Mouse (Mus musculus): Measurements from ENCODE around the gene Brox. TPM values are rescaled to one million over a fixed set of nuclear protein-coding genes. Genes with fewer than 3 reads are reported as not detected.

Brox gene
- total and polyA plus RNA-seq, 2 experiments from 2014 or later = 82.3 to 93.8 TPM

DNA sequence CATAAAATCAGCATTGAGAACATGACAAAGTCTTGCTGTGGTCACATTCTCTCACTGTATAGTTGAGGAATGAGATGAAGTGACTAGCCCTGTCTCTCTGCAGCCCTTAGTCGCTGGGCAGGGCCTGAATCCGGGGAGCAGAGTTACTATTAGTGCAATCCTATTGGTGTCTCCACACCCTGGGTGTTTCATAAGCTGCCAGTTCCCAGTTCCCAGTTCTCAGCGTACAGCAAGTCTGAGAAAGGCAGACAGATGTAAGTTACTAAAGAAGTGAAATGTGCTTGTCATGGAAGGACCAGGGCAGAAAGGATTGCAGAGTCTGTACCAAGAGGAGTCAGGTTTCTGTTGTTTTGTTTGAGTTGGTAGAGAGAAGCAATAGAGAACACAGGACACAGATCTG is 10.5 kb upstream of the Brox start:
- ATAC-seq = no peak
- no peak overlapping the region for H3K9ac ChIP-seq (replicated peaks; ENCODE audit: low read length)

DNA sequence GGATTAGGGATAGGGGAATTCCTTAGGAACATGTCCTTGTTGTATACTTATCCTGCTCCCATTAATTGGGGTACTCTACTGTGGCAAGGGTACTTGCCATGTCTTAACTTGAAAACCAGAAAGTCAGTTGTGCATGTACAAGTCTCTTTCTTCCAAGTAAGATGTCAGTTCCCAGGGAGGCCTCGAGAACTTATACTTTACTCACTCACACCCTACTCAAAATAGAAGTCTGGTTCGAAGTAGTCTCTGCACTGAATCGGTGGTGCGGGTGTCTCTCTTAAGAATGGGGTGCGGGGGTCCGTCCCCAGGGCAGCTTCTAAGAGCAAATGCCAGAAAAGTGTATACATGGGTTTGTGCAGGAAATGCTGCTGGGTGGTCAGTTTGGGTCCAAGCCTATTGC is 2.1 kb upstream of the Brox start:
- Histone ChIP-seq H3K9ac (replicated peaks; ENCODE audit: low read length) (no peak overlapping the region), H3K27me3 (ENCODE audit: insufficient read depth, low read length) (no peaks in the 10 kb centered on the region), H3K36me3 (ENCODE audit: insufficient read depth, low read length) (no peaks in the 10 kb centered on the region), H3K4me1 (ENCODE audit: insufficient read depth, low read length) (no peaks in the 10 kb centered on the region), H3K4me2 (ENCODE audit: low read depth, low read length) (no peak overlapping the region), H3K4me3 (ENCODE audit: low read length) (no peak overlapping the region), H3K9me3 (ENCODE audit: low read length) (no peaks in the 10 kb centered on the region), H3K27ac (no peak overlapping the region)
- ATAC-seq (no peak), DNase-seq (ENCODE audit: low spot score) (peak; percentile 94)
- TF ChIP-seq CTCF (IDR thresholded peaks at IDR 0.05; ENCODE audit: low read depth) = no peak
- 84% methylated on average over 6 of the region's 6 CpGs for WGBS

More for the DNA sequence above, 10.5 kb upstream of the Brox start:
- DNase-seq (ENCODE audit: low spot score) = no peak
- no peaks in the 10 kb centered on the region for H3K27me3 ChIP-seq (ENCODE audit: insufficient read depth, low read length)
- no peaks in the 10 kb centered on the region for H3K4me1 ChIP-seq (ENCODE audit: insufficient read depth, low read length)
- H3K27ac ChIP-seq = no peak overlapping the region
- TF ChIP-seq CTCF (IDR thresholded peaks at IDR 0.05; ENCODE audit: low read depth) = no peak
- no peak overlapping the region for H3K4me3 ChIP-seq (ENCODE audit: low read length)
- H3K4me2 ChIP-seq (ENCODE audit: low read depth, low read length) = no peak overlapping the region
- no peaks in the 10 kb centered on the region for H3K9me3 ChIP-seq (ENCODE audit: low read length)
- H3K36me3 ChIP-seq (ENCODE audit: insufficient read depth, low read length) = peaks cover 4% of the 10 kb centered on the region; the same call in 1 of the 2 replicates
- 80% methylated on average over 3 of the region's 3 CpGs for WGBS

DNA sequence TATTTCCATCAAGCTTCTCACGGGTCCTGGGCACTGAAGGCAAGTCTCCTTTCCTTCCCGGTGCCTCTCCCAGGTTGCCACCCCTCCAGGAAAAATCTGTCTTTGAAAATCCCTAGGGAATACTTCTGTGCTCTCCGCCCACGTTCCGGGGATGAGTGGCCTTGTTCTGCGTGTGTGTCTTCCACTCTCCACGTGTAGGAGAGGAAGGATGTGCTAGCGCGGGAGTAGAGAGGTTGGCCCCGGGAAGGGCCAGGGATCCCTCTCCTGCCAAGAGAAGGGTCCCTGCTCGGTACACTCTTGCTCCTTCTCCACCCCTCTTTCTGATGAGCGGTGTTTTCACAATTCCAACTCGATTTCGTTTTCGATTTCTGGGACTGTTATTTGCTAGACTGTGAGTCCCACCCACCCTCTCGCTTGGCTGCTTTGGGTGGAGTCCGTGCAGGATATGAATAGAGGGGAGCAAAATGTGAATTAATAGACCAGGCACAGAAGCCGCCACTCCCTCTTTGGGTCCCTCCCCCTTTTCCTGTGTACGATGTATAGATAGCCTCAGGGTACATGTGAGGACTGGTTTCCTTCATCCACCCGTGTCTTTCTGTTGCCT is 919 bp upstream of the Brox start:
- TF ChIP-seq CTCF (IDR thresholded peaks at IDR 0.05; ENCODE audit: low read depth) = no peak
- H3K27ac ChIP-seq = peak overlapping the region; percentile 13; the same call in 1 of the 2 replicates

DNA sequence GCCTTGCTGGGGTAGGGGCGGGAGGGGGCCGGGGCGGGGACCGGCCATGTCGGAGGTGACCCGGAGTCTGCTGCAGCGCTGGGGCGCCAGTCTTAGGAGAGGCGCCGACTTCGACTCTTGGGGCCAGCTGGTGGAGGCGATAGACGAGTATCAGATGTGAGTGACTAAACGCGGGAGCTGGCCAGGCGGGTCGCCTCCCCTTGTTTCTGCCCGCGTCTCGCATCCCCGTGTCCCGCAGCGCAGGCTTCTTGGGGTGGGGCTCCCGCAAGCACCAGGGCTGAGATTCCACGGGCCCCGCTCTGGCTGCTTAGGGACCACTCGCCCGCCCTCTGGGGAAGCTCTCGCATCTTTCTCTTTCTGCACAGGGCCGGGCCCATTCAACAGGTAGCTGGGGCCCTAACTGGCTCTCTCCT is 410 bp upstream of the Brox start:
- H3K27ac ChIP-seq = peak overlapping the region; percentile 13; the same call in 1 of the 2 replicates
- no peaks in the 10 kb centered on the region for H3K27me3 ChIP-seq (ENCODE audit: insufficient read depth, low read length)
- H3K4me3 ChIP-seq (ENCODE audit: low read length) = peak overlapping the region; percentile 46
- H3K4me2 ChIP-seq (ENCODE audit: low read depth, low read length) = peak overlapping the region; percentile 55
- no peak for TF ChIP-seq CTCF (IDR thresholded peaks at IDR 0.05; ENCODE audit: low read depth)
- H3K36me3 ChIP-seq (ENCODE audit: insufficient read depth, low read length) = 0 out of 2 replicates have a peak, but pooled peaks cover 7% of the 10 kb centered on the region
- ATAC-seq = no peak; the same call in 1 of the 2 replicates
- peak overlapping the region; percentile 39 for H3K9ac ChIP-seq (replicated peaks; ENCODE audit: low read length)
- no peaks in the 10 kb centered on the region for H3K9me3 ChIP-seq (ENCODE audit: low read length)
- under 1% methylated on average over 28 of the region's 30 CpGs for WGBS
- H3K4me1 ChIP-seq (ENCODE audit: insufficient read depth, low read length) = no peaks in the 10 kb centered on the region
- DNase-seq (ENCODE audit: low spot score) = peak; percentile 46

More for the DNA sequence above, 919 bp upstream of the Brox start:
- Histone ChIP-seq H3K4me2 (ENCODE audit: low read depth, low read length) (peak overlapping the region; percentile 55), H3K4me1 (ENCODE audit: insufficient read depth, low read length) (no peaks in the 10 kb centered on the region), H3K9me3 (ENCODE audit: low read length) (no peaks in the 10 kb centered on the region), H3K27me3 (ENCODE audit: insufficient read depth, low read length) (no peaks in the 10 kb centered on the region), H3K36me3 (ENCODE audit: insufficient read depth, low read length) (0 out of 2 replicates have a peak, but pooled peaks cover 3% of the 10 kb centered on the region), H3K4me3 (ENCODE audit: low read length) (peak overlapping the region; percentile 46), H3K9ac (replicated peaks; ENCODE audit: low read length) (peak overlapping the region; percentile 39)
- DNase-seq (ENCODE audit: low spot score) = peak; percentile 59
- 0% methylated on average over 20 of the region's 20 CpGs for WGBS
- ATAC-seq = no peak

DNA sequence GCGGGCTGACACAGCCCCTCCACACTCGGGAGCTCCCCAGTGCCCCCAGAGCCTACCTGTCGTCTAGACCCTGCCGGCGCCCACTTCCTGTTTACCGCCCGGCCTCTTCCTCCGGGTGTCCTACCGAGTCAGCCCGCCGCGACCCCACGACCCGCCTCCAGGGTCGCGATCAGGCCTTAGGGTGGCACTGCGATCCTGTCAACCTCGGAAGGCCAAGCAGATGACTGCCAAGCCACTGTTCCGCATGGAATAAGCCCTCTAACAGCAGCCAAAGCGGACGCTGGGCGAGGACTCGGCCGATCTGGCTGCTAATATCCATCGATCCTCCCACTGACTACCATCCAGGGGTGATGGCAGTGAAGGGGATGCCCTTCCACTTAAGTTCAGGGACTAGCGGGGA is 604 bp downstream of the Brox start, which contains the start of gene Aida:
Aida (plus strand) TSS at position 126 of the 400 bp plus-strand sequence.
- under 1% methylated on average over 26 of the region's 26 CpGs for WGBS
- Histone ChIP-seq H3K4me1 (ENCODE audit: insufficient read depth, low read length) (no peaks in the 10 kb centered on the region), H3K27ac (peak within 1 kb of the TSS; percentile 66), H3K9ac (replicated peaks; ENCODE audit: low read length) (peak within 1 kb of the TSS; percentile 49), H3K27me3 (ENCODE audit: insufficient read depth, low read length) (no peaks in the 10 kb centered on the region), H3K36me3 (ENCODE audit: insufficient read depth, low read length) (peaks cover 12% of the 10 kb centered on the region; the same call in 1 of the 2 replicates), H3K9me3 (ENCODE audit: low read length) (no peaks in the 10 kb centered on the region), H3K4me3 (ENCODE audit: low read length) (peak within 1 kb of the TSS; percentile 46), H3K4me2 (ENCODE audit: low read depth, low read length) (peak within 1 kb of the TSS; percentile 55)
- DNase-seq (ENCODE audit: low spot score) (peak; percentile 53), ATAC-seq (peak; percentile 30)
- TF ChIP-seq CTCF (IDR thresholded peaks at IDR 0.05; ENCODE audit: low read depth) = peak; percentile 36; the same call in 1 of the 2 replicates

DNA sequence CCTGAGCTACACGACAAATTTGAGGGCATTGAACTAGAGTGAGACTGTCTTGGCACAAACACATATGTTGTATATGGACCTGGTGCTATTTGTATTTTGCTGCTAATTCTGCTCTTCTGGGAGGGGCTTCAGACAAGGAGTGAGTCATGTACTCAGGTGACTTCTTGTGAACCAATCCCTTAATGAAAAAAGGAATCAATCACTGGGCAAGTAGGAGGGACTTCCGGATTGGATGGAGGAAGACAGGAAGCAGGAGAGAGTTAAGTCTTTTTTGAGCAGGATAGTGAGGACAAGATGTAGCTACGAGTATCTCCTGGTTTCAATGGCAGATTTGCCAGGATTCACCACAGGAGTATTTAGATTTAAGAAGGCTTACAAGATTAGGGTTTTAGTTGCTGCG is 7.5 kb downstream of the Brox start:
- no peaks in the 10 kb centered on the region for H3K27me3 ChIP-seq (ENCODE audit: insufficient read depth, low read length)
- H3K27ac ChIP-seq = no peak overlapping the region
- TF ChIP-seq CTCF (IDR thresholded peaks at IDR 0.05; ENCODE audit: low read depth) = no peak
- WGBS = 97% methylated on average over 4 of the region's 4 CpGs
- DNase-seq (ENCODE audit: low spot score) = no peak
- no peak overlapping the region for H3K4me3 ChIP-seq (ENCODE audit: low read length)
- H3K36me3 ChIP-seq (ENCODE audit: insufficient read depth, low read length) = peaks cover 69% of the 10 kb centered on the region
- ATAC-seq = no peak
- H3K9ac ChIP-seq (replicated peaks; ENCODE audit: low read length) = no peak overlapping the region
- H3K9me3 ChIP-seq (ENCODE audit: low read length) = no peaks in the 10 kb centered on the region
- no peak overlapping the region for H3K4me2 ChIP-seq (ENCODE audit: low read depth, low read length)
- H3K4me1 ChIP-seq (ENCODE audit: insufficient read depth, low read length) = no peaks in the 10 kb centered on the region

DNA sequence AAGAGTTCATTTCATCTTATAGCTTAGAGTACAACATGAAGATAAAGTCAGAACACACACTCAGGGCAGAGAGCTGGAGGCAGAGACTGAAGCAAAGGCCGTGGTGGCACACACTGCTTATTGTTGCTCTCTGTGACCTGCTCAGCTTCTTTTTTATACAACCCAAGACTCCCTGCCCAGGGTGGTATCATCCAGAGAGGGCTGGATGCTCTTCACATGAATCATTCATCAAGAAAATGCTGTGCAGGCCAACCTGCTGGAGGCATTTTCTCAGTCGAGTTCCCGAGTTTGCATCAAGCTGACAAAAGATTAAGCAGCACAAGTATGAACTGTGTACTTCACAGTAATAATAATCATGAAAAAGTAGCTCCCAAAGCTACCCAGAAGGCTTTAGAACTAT is 8.7 kb downstream of the Brox start:
- H3K4me2 ChIP-seq (ENCODE audit: low read depth, low read length) = no peak overlapping the region
- ATAC-seq (no peak), DNase-seq (ENCODE audit: low spot score) (no peak)
- H3K36me3 ChIP-seq (ENCODE audit: insufficient read depth, low read length) = peaks cover 78% of the 10 kb centered on the region
- TF ChIP-seq CTCF (IDR thresholded peaks at IDR 0.05; ENCODE audit: low read depth) = no peak
- WGBS = 86% methylated on average over 3 of the region's 3 CpGs
- no peaks in the 10 kb centered on the region for H3K9me3 ChIP-seq (ENCODE audit: low read length)
- no peaks in the 10 kb centered on the region for H3K27me3 ChIP-seq (ENCODE audit: insufficient read depth, low read length)
- no peak overlapping the region for H3K27ac ChIP-seq
- H3K4me3 ChIP-seq (ENCODE audit: low read length) = no peak overlapping the region
- no peaks in the 10 kb centered on the region for H3K4me1 ChIP-seq (ENCODE audit: insufficient read depth, low read length)
- H3K9ac ChIP-seq (replicated peaks; ENCODE audit: low read length) = no peak overlapping the region

All from hindbrain, postnatal 0 days (tissue).